Mouse (Mus musculus): Measurements from ENCODE around the gene Pten. TPM values are rescaled to one million over a fixed set of nuclear protein-coding genes. Genes with fewer than 3 reads are reported as not detected.
A peak's percentile ranks its signal among the peaks of the same experiment; 100 is the strongest.

Pten gene
- polyA plus RNA-seq, 1 experiment from 2014 or later: 21.3 TPM

- ATAC-seq (ENCODE audit: insufficient number of reproducible peaks, insufficient read depth, low FRiP score, low read depth): no peak
- Histone ChIP-seq H3K36me3 (ENCODE audit: control insufficient read depth, insufficient read depth, low read length) (no peaks in the 10 kb centered on the region), H3K27me3 (ENCODE audit: control insufficient read depth, insufficient read depth, low read length) (no peaks in the 10 kb centered on the region), H3K4me1 (ENCODE audit: control insufficient read depth, insufficient read depth, low read length) (no peaks in the 10 kb centered on the region), H3K9ac (replicated peaks; ENCODE audit: low read depth, low read length) (no peak overlapping the region), H3K27ac (ENCODE audit: low read length) (no peak overlapping the region), H3K9me3 (ENCODE audit: control insufficient read depth, low read depth, low read length) (no peaks in the 10 kb centered on the region), H3K4me3 (ENCODE audit: low read depth, low read length) (no peak overlapping the region), H3K4me2 (replicated peaks; ENCODE audit: low read depth, low read length) (no peak overlapping the region)
- 84% methylated on average over 4 of the region's 4 CpGs for WGBS
Observed at GRCm38 (mm10) chr19:32740641-32741345, 16.5 kb upstream of the Pten start.

GRCm38 (mm10) chr19:32749425-32749824 is 7.9 kb upstream of the Pten start:
- H3K4me2 ChIP-seq (replicated peaks; ENCODE audit: low read depth, low read length): no peak overlapping the region
- H3K9me3 ChIP-seq (ENCODE audit: control insufficient read depth, low read depth, low read length): no peaks in the 10 kb centered on the region
- no peaks in the 10 kb centered on the region for H3K36me3 ChIP-seq (ENCODE audit: control insufficient read depth, insufficient read depth, low read length)
- no peak overlapping the region for H3K9ac ChIP-seq (replicated peaks; ENCODE audit: low read depth, low read length)
- WGBS: 26% methylated on average over 6 of the region's 6 CpGs
- no peak overlapping the region for H3K4me3 ChIP-seq (ENCODE audit: low read depth, low read length)
- H3K27ac ChIP-seq (ENCODE audit: low read length): no peak overlapping the region
- H3K4me1 ChIP-seq (ENCODE audit: control insufficient read depth, insufficient read depth, low read length): no peaks in the 10 kb centered on the region
- no peaks in the 10 kb centered on the region for H3K27me3 ChIP-seq (ENCODE audit: control insufficient read depth, insufficient read depth, low read length)
- no peak for ATAC-seq (ENCODE audit: insufficient number of reproducible peaks, insufficient read depth, low FRiP score, low read depth)

- no peaks in the 10 kb centered on the region for H3K9me3 ChIP-seq (ENCODE audit: control insufficient read depth, low read depth, low read length)
- H3K27ac ChIP-seq (ENCODE audit: low read length): no peak overlapping the region
- 91% methylated on average over 6 of the region's 6 CpGs for WGBS
- no peak for ATAC-seq (ENCODE audit: insufficient number of reproducible peaks, insufficient read depth, low FRiP score, low read depth)
- no peaks in the 10 kb centered on the region for H3K27me3 ChIP-seq (ENCODE audit: control insufficient read depth, insufficient read depth, low read length)
- no peak overlapping the region for H3K9ac ChIP-seq (replicated peaks; ENCODE audit: low read depth, low read length)
- peaks cover 3% of the 10 kb centered on the region; the same call in 1 of the 2 replicates for H3K4me1 ChIP-seq (ENCODE audit: control insufficient read depth, insufficient read depth, low read length)
- no peak overlapping the region for H3K4me2 ChIP-seq (replicated peaks; ENCODE audit: low read depth, low read length)
- no peak overlapping the region for H3K4me3 ChIP-seq (ENCODE audit: low read depth, low read length)
- H3K36me3 ChIP-seq (ENCODE audit: control insufficient read depth, insufficient read depth, low read length): no peaks in the 10 kb centered on the region
Observed at GRCm38 (mm10) chr19:32752357-32752756, 4.9 kb upstream of the Pten start.

GRCm38 (mm10) chr19:32753386-32753785 is 3.9 kb upstream of the Pten start:
- H3K36me3 ChIP-seq (ENCODE audit: control insufficient read depth, insufficient read depth, low read length): no peaks in the 10 kb centered on the region
- ATAC-seq (ENCODE audit: insufficient number of reproducible peaks, insufficient read depth, low FRiP score, low read depth): no peak
- H3K9ac ChIP-seq (replicated peaks; ENCODE audit: low read depth, low read length): no peak overlapping the region
- no peaks in the 10 kb centered on the region for H3K9me3 ChIP-seq (ENCODE audit: control insufficient read depth, low read depth, low read length)
- H3K4me1 ChIP-seq (ENCODE audit: control insufficient read depth, insufficient read depth, low read length): peaks cover 3% of the 10 kb centered on the region; the same call in 1 of the 2 replicates
- 88% methylated on average over 3 of the region's 3 CpGs for WGBS
- no peak overlapping the region for H3K4me2 ChIP-seq (replicated peaks; ENCODE audit: low read depth, low read length)
- H3K4me3 ChIP-seq (ENCODE audit: low read depth, low read length): no peak overlapping the region
- no peak overlapping the region for H3K27ac ChIP-seq (ENCODE audit: low read length)
- no peaks in the 10 kb centered on the region for H3K27me3 ChIP-seq (ENCODE audit: control insufficient read depth, insufficient read depth, low read length)

- Histone ChIP-seq H3K9me3 (ENCODE audit: control insufficient read depth, low read depth, low read length) (no peaks in the 10 kb centered on the region), H3K9ac (replicated peaks; ENCODE audit: low read depth, low read length) (no peak overlapping the region), H3K27me3 (ENCODE audit: control insufficient read depth, insufficient read depth, low read length) (no peaks in the 10 kb centered on the region), H3K4me2 (replicated peaks; ENCODE audit: low read depth, low read length) (no peak overlapping the region), H3K27ac (ENCODE audit: low read length) (no peak overlapping the region), H3K4me3 (ENCODE audit: low read depth, low read length) (no peak overlapping the region), H3K4me1 (ENCODE audit: control insufficient read depth, insufficient read depth, low read length) (peaks cover 3% of the 10 kb centered on the region; the same call in 1 of the 2 replicates), H3K36me3 (ENCODE audit: control insufficient read depth, insufficient read depth, low read length) (no peaks in the 10 kb centered on the region)
- WGBS: 35% methylated on average over 15 of the region's 15 CpGs
- ATAC-seq (ENCODE audit: insufficient number of reproducible peaks, insufficient read depth, low FRiP score, low read depth): no peak
Observed at GRCm38 (mm10) chr19:32754188-32755000, 2.9 kb upstream of the Pten start.

GRCm38 (mm10) chr19:32755104-32755791 is 2.0 kb upstream of the Pten start:
- Histone ChIP-seq H3K4me3 (ENCODE audit: low read depth, low read length) (peak overlapping the region; percentile 99), H3K9me3 (ENCODE audit: control insufficient read depth, low read depth, low read length) (no peaks in the 10 kb centered on the region), H3K27ac (ENCODE audit: low read length) (peak overlapping the region; percentile 94; the same call in 1 of the 2 replicates), H3K36me3 (ENCODE audit: control insufficient read depth, insufficient read depth, low read length) (no peaks in the 10 kb centered on the region), H3K4me1 (ENCODE audit: control insufficient read depth, insufficient read depth, low read length) (peaks cover 3% of the 10 kb centered on the region; the same call in 1 of the 2 replicates), H3K4me2 (replicated peaks; ENCODE audit: low read depth, low read length) (peak overlapping the region; percentile 87), H3K9ac (replicated peaks; ENCODE audit: low read depth, low read length) (peak overlapping the region; percentile 64; the same call in 1 of the 2 replicates), H3K27me3 (ENCODE audit: control insufficient read depth, insufficient read depth, low read length) (no peaks in the 10 kb centered on the region)
- no peak for ATAC-seq (ENCODE audit: insufficient number of reproducible peaks, insufficient read depth, low FRiP score, low read depth)
- WGBS: 6% methylated on average over 12 of the region's 12 CpGs

GRCm38 (mm10) chr19:32755792-32756635 is 1.3 kb upstream of the Pten start:
- peak overlapping the region; percentile 87 for H3K4me2 ChIP-seq (replicated peaks; ENCODE audit: low read depth, low read length)
- H3K4me1 ChIP-seq (ENCODE audit: control insufficient read depth, insufficient read depth, low read length): peaks cover 6% of the 10 kb centered on the region; the same call in 1 of the 2 replicates
- H3K27ac ChIP-seq (ENCODE audit: low read length): peak overlapping the region; percentile 94
- peak overlapping the region; percentile 99 for H3K4me3 ChIP-seq (ENCODE audit: low read depth, low read length)
- no peaks in the 10 kb centered on the region for H3K9me3 ChIP-seq (ENCODE audit: control insufficient read depth, low read depth, low read length)
- WGBS: under 1% methylated on average over 49 of the region's 53 CpGs
- no peaks in the 10 kb centered on the region for H3K27me3 ChIP-seq (ENCODE audit: control insufficient read depth, insufficient read depth, low read length)
- H3K9ac ChIP-seq (replicated peaks; ENCODE audit: low read depth, low read length): peak overlapping the region; percentile 64
- H3K36me3 ChIP-seq (ENCODE audit: control insufficient read depth, insufficient read depth, low read length): no peaks in the 10 kb centered on the region
- peak; percentile 81 for ATAC-seq (ENCODE audit: insufficient number of reproducible peaks, insufficient read depth, low FRiP score, low read depth)

- H3K4me1 ChIP-seq (ENCODE audit: control insufficient read depth, insufficient read depth, low read length): peaks cover 6% of the 10 kb centered on the region; the same call in 1 of the 2 replicates
- no peaks in the 10 kb centered on the region for H3K27me3 ChIP-seq (ENCODE audit: control insufficient read depth, insufficient read depth, low read length)
- H3K27ac ChIP-seq (ENCODE audit: low read length): peak overlapping the region; percentile 94
- H3K9me3 ChIP-seq (ENCODE audit: control insufficient read depth, low read depth, low read length): no peaks in the 10 kb centered on the region
- H3K36me3 ChIP-seq (ENCODE audit: control insufficient read depth, insufficient read depth, low read length): no peaks in the 10 kb centered on the region
- peak; percentile 33 for ATAC-seq (ENCODE audit: insufficient number of reproducible peaks, insufficient read depth, low FRiP score, low read depth)
- peak overlapping the region; percentile 64 for H3K9ac ChIP-seq (replicated peaks; ENCODE audit: low read depth, low read length)
- peak overlapping the region; percentile 99 for H3K4me3 ChIP-seq (ENCODE audit: low read depth, low read length)
- WGBS: under 1% methylated on average over 14 of the region's 14 CpGs
- peak overlapping the region; percentile 87 for H3K4me2 ChIP-seq (replicated peaks; ENCODE audit: low read depth, low read length)
Observed at GRCm38 (mm10) chr19:32756636-32756899, 729 bp upstream of the Pten start.

All from stomach, embryonic 14.5 days (tissue).